Mouse (Mus musculus): ENCODE data around the gene Cenpj. TPM values are rescaled to one million over a fixed set of nuclear protein-coding genes. Genes with fewer than 3 reads are reported as not detected.

Cenpj gene
- 10 to 100 TPM; 13.8 to 17.9 TPM for total RNA-seq (2023)

DNA sequence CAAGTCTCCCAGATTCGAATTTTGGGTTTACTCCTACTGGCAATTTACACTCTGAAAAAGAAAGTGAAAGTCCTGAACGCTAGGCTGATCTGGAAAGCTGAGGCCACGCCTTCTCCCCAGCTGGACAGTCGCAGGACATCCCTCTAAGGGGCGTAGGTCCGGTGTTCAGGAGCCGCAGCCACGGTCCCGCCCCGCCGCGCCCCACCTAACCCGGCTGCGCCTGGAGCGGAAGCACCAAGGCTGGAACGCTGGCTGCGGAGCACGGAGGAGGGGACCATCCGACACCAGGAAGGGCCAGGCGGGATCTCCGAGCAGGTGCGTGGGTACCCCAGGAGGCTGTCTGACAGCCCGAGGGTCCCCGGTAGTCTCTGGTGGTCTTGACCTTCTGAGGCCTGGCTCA lies at the start of gene Cenpj, which contains the start of gene Parp4:
TSS of gene Cenpj (minus strand) at position 10 of the 400 bp plus-strand sequence.
TSS of gene Parp4 (plus strand) at position 204 of the 400 bp plus-strand sequence.

Other genes with a start within 250 kb of the Cenpj start
- not detected for gene Atp12a, start 210.4 kb downstream of the Cenpj start, total RNA-seq (2023)
- under 1 TPM; 0.35 to 0.58 TPM for gene Rnf17, start 172.8 kb downstream of the Cenpj start, total RNA-seq (2023)
- gene Parp4, start 194 bp upstream of the Cenpj start, total RNA-seq (2023): 10 to 100 TPM; 59.2 to 59.9 TPM
- 10 to 100 TPM; 11.7 to 13.1 TPM for gene Mphosph8, start 92.8 kb upstream of the Cenpj start, total RNA-seq (2023)
- gene Pspc1, start 202.9 kb upstream of the Cenpj start, total RNA-seq (2023): 10 to 100 TPM; 47.1 to 49.2 TPM
- 10 to 100 TPM; 27.1 to 29.3 TPM for gene Zmym5, start 236.3 kb upstream of the Cenpj start, total RNA-seq (2023)